Mouse (Mus musculus) gonadal fat pad, adult 2 months (tissue): ENCODE results near the gene Trim26. TPM values are rescaled to one million over a fixed set of nuclear protein-coding genes. Genes with fewer than 3 reads are reported as not detected.
"Not testable (repeated sequence)": the region's sequence is repeated elsewhere in the genome, so short reads cannot be mapped to it uniquely, and the experiment has no call there.

ENCODE experiments used
- DNase-seq: peaks from one replicate; pipeline ENCODE4 v3.0.0-alpha.2; 2012; ENCODE audit warnings: low read depth
- polyA plus RNA-seq: library from polyadenylated mRNA; depleted of rRNA; stranded (reverse); fragments of >200 nt; gene quantifications from 2 replicates; pipeline ENCODE4 v1.2.3, GENCODE M21; 2012

Gene Trim26
- polyA plus RNA-seq, 1 experiment = 43.9 TPM

- DNase-seq = no peak
These were observed 14.3 kb downstream of the Trim26 start for GRCm38 (mm10) chr17:36851200-36851599.

GRCm38 (mm10) chr17:36851627-36852026 lies 14.7 kb downstream of the Trim26 start:
- no peak for DNase-seq

- no peak for DNase-seq
These were observed 18.6 kb downstream of the Trim26 start for GRCm38 (mm10) chr17:36855484-36855883.

- DNase-seq = peak; percentile 99
These were observed 19.3 kb downstream of the Trim26 start for GRCm38 (mm10) chr17:36856236-36856635.

- no peak for DNase-seq
These were observed 21.2 kb downstream of the Trim26 start for GRCm38 (mm10) chr17:36858181-36858580.

GRCm38 (mm10) chr17:36861680-36862079 lies 24.7 kb downstream of the Trim26 start:
- no peak for DNase-seq

GRCm38 (mm10) chr17:36866719-36867527 lies 30.0 kb downstream of the Trim26 start, which contains the start of gene Trim15:
Trim15 (minus strand) TSS chr17:36867210.
- DNase-seq = no peak

GRCm38 (mm10) chr17:36868836-36869235 lies 31.9 kb downstream of the Trim26 start:
- DNase-seq = no peak

GRCm38 (mm10) chr17:36869284-36869954 lies 32.5 kb downstream of the Trim26 start, which contains the start of gene Trim10:
Trim10 (plus strand) TSS chr17:36869574.
- DNase-seq = no peak

- no peak for DNase-seq
These were observed 33.2 kb downstream of the Trim26 start for GRCm38 (mm10) chr17:36869955-36870810.

- DNase-seq = no peak
These were observed 37.7 kb downstream of the Trim26 start for GRCm38 (mm10) chr17:36874636-36875035.

- no peak for DNase-seq
These were observed 46.4 kb downstream of the Trim26 start for GRCm38 (mm10) chr17:36883350-36883749.

GRCm38 (mm10) chr17:36885132-36885790 lies 48.3 kb downstream of the Trim26 start:
- DNase-seq = no peak

- DNase-seq = no peak
These were observed 53.4 kb downstream of the Trim26 start, which contains the start of gene Trim40 for GRCm38 (mm10) chr17:36890073-36890903. Trim40 (minus strand) TSS chr17:36890123.

- DNase-seq = not testable (repeated sequence)
These were observed 54.6 kb downstream of the Trim26 start for GRCm38 (mm10) chr17:36891496-36891895.

GRCm38 (mm10) chr17:36892362-36892761 lies 55.4 kb downstream of the Trim26 start:
- no peak for DNase-seq

GRCm38 (mm10) chr17:36893387-36893786 lies 56.5 kb downstream of the Trim26 start:
- no peak for DNase-seq

GRCm38 (mm10) chr17:36896583-36896982 lies 59.6 kb downstream of the Trim26 start:
- no peak for DNase-seq

- no peak for DNase-seq
These were observed 60.1 kb downstream of the Trim26 start for GRCm38 (mm10) chr17:36897065-36897464.

GRCm38 (mm10) chr17:36897552-36898205 lies 60.7 kb downstream of the Trim26 start, which contains the start of gene Trim31:
Trim31 (plus strand) TSS chr17:36898118.
- no peak for DNase-seq
